Mouse (Mus musculus): ENCODE measurements around the gene 1700020A23Rik. TPM values are rescaled to one million over a fixed set of nuclear protein-coding genes. Genes with fewer than 3 reads are reported as not detected.

The 1700020A23Rik gene
- polyA plus RNA-seq, 1 experiment from 2014 or later, result not detected

GRCm38 (mm10) chr2:130442162-130442561 lies 37.1 kb downstream of the 1700020A23Rik start:
- 85% methylated on average over 10 of the region's 10 CpGs for WGBS
- Histone ChIP-seq H3K36me3 (ENCODE audit: control insufficient read depth, insufficient read depth, low read length) (peaks cover 42% of the 10 kb centered on the region), H3K9me3 (ENCODE audit: control insufficient read depth, low read length) (no peaks in the 10 kb centered on the region)

GRCm38 (mm10) chr2:130448449-130448848 lies 43.4 kb downstream of the 1700020A23Rik start:
- no peak overlapping the region for H3K27ac ChIP-seq (ENCODE audit: low read length)
- H3K4me3 ChIP-seq (ENCODE audit: low read length), result no peak overlapping the region
- H3K9ac ChIP-seq (ENCODE audit: low read length), result no peak overlapping the region
- peaks cover 4% of the 10 kb centered on the region; the same call in 1 of the 2 replicates for H3K36me3 ChIP-seq (ENCODE audit: control insufficient read depth, insufficient read depth, low read length)
- peaks cover 11% of the 10 kb centered on the region; the same call in 1 of the 2 replicates for H3K4me1 ChIP-seq (replicated peaks; ENCODE audit: control insufficient read depth, insufficient read depth, low read length)
- H3K27me3 ChIP-seq (ENCODE audit: control insufficient read depth, insufficient read depth, low read depth, low read length), result peaks cover 6% of the 10 kb centered on the region; the same call in 1 of the 2 replicates
- H3K4me2 ChIP-seq (ENCODE audit: low read depth, low read length), result no peak overlapping the region
- ATAC-seq (ENCODE audit: low read depth), result no peak
- no peaks in the 10 kb centered on the region for H3K9me3 ChIP-seq (ENCODE audit: control insufficient read depth, low read length)

More at GRCm38 (mm10) chr2:130442162-130442561, 37.1 kb downstream of the 1700020A23Rik start:
- no peaks in the 10 kb centered on the region for H3K4me1 ChIP-seq (replicated peaks; ENCODE audit: control insufficient read depth, insufficient read depth, low read length)
- H3K9ac ChIP-seq (ENCODE audit: low read length), result no peak overlapping the region
- H3K27me3 ChIP-seq (ENCODE audit: control insufficient read depth, insufficient read depth, low read depth, low read length), result no peaks in the 10 kb centered on the region
- no peak overlapping the region for H3K4me3 ChIP-seq (ENCODE audit: low read length)
- H3K4me2 ChIP-seq (ENCODE audit: low read depth, low read length), result no peak overlapping the region
- H3K27ac ChIP-seq (ENCODE audit: low read length), result no peak overlapping the region
- ATAC-seq (ENCODE audit: low read depth), result no peak

- Histone ChIP-seq H3K9ac (ENCODE audit: low read length) (peak overlapping the region; percentile 85), H3K36me3 (ENCODE audit: control insufficient read depth, insufficient read depth, low read length) (no peaks in the 10 kb centered on the region), H3K4me1 (replicated peaks; ENCODE audit: control insufficient read depth, insufficient read depth, low read length) (peaks cover 13% of the 10 kb centered on the region; the same call in 1 of the 2 replicates), H3K9me3 (ENCODE audit: control insufficient read depth, low read length) (no peaks in the 10 kb centered on the region), H3K4me3 (ENCODE audit: low read length) (peak overlapping the region; percentile 84), H3K27me3 (ENCODE audit: control insufficient read depth, insufficient read depth, low read depth, low read length) (peaks cover 6% of the 10 kb centered on the region), H3K27ac (ENCODE audit: low read length) (no peak overlapping the region), H3K4me2 (ENCODE audit: low read depth, low read length) (peak overlapping the region; percentile 70)
- ATAC-seq (ENCODE audit: low read depth), result no peak
- 8% methylated on average over 17 of the region's 17 CpGs for whole genome bisulfite sequencing
Observed at GRCm38 (mm10) chr2:130449021-130449793, 44.1 kb downstream of the 1700020A23Rik start.

GRCm38 (mm10) chr2:130449794-130450433 lies 44.9 kb downstream of the 1700020A23Rik start, which contains the start of gene Ptpra:
TSS of gene Ptpra (plus strand) at chr2:130450278.
- Histone ChIP-seq H3K36me3 (ENCODE audit: control insufficient read depth, insufficient read depth, low read length) (no peaks in the 10 kb centered on the region), H3K4me1 (replicated peaks; ENCODE audit: control insufficient read depth, insufficient read depth, low read length) (peaks cover 13% of the 10 kb centered on the region; the same call in 1 of the 2 replicates), H3K9ac (ENCODE audit: low read length) (peak within 1 kb of the TSS; percentile 85), H3K27me3 (ENCODE audit: control insufficient read depth, insufficient read depth, low read depth, low read length) (peaks cover 6% of the 10 kb centered on the region), H3K27ac (ENCODE audit: low read length) (peak within 1 kb of the TSS; percentile 73), H3K4me3 (ENCODE audit: low read length) (peak within 1 kb of the TSS; percentile 84), H3K4me2 (ENCODE audit: low read depth, low read length) (peak within 1 kb of the TSS; percentile 70), H3K9me3 (ENCODE audit: control insufficient read depth, low read length) (no peaks in the 10 kb centered on the region)
- 0% methylated on average over 39 of the region's 50 CpGs for whole genome bisulfite sequencing
- ATAC-seq (ENCODE audit: low read depth), result peak; percentile 98

GRCm38 (mm10) chr2:130450434-130450796 lies 45.4 kb downstream of the 1700020A23Rik start:
- peak; percentile 90 for ATAC-seq (ENCODE audit: low read depth)
- H3K27ac ChIP-seq (ENCODE audit: low read length), result peak overlapping the region; percentile 73

GRCm38 (mm10) chr2:130451086-130451726 lies 46.1 kb downstream of the 1700020A23Rik start:
- Histone ChIP-seq H3K9me3 (ENCODE audit: control insufficient read depth, low read length) (no peaks in the 10 kb centered on the region), H3K4me1 (replicated peaks; ENCODE audit: control insufficient read depth, insufficient read depth, low read length) (peaks cover 15% of the 10 kb centered on the region; the same call in 1 of the 2 replicates), H3K27ac (ENCODE audit: low read length) (no peak overlapping the region), H3K4me2 (ENCODE audit: low read depth, low read length) (peak overlapping the region; percentile 70), H3K27me3 (ENCODE audit: control insufficient read depth, insufficient read depth, low read depth, low read length) (peaks cover 6% of the 10 kb centered on the region), H3K4me3 (ENCODE audit: low read length) (peak overlapping the region; percentile 84), H3K36me3 (ENCODE audit: control insufficient read depth, insufficient read depth, low read length) (no peaks in the 10 kb centered on the region), H3K9ac (ENCODE audit: low read length) (peak overlapping the region; percentile 85)
- 62% methylated on average over 14 of the region's 14 CpGs for WGBS
- no peak for ATAC-seq (ENCODE audit: low read depth)

More at GRCm38 (mm10) chr2:130450434-130450796, 45.4 kb downstream of the 1700020A23Rik start:
- Histone ChIP-seq H3K4me3 (ENCODE audit: low read length) (peak overlapping the region; percentile 84), H3K9ac (ENCODE audit: low read length) (peak overlapping the region; percentile 85), H3K9me3 (ENCODE audit: control insufficient read depth, low read length) (no peaks in the 10 kb centered on the region), H3K36me3 (ENCODE audit: control insufficient read depth, insufficient read depth, low read length) (no peaks in the 10 kb centered on the region), H3K4me2 (ENCODE audit: low read depth, low read length) (peak overlapping the region; percentile 70), H3K4me1 (replicated peaks; ENCODE audit: control insufficient read depth, insufficient read depth, low read length) (peaks cover 13% of the 10 kb centered on the region; the same call in 1 of the 2 replicates), H3K27me3 (ENCODE audit: control insufficient read depth, insufficient read depth, low read depth, low read length) (peaks cover 6% of the 10 kb centered on the region)
- under 1% methylated on average over 35 of the region's 47 CpGs for WGBS

- H3K27ac ChIP-seq (ENCODE audit: low read length), result no peak overlapping the region
- 62% methylated on average over 3 of the region's 3 CpGs for WGBS
- no peaks in the 10 kb centered on the region for H3K9me3 ChIP-seq (ENCODE audit: control insufficient read depth, low read length)
- peaks cover 15% of the 10 kb centered on the region; the same call in 1 of the 2 replicates for H3K4me1 ChIP-seq (replicated peaks; ENCODE audit: control insufficient read depth, insufficient read depth, low read length)
- H3K27me3 ChIP-seq (ENCODE audit: control insufficient read depth, insufficient read depth, low read depth, low read length), result peaks cover 6% of the 10 kb centered on the region
- H3K4me2 ChIP-seq (ENCODE audit: low read depth, low read length), result peak overlapping the region; percentile 70; the same call in 1 of the 2 replicates
- no peaks in the 10 kb centered on the region for H3K36me3 ChIP-seq (ENCODE audit: control insufficient read depth, insufficient read depth, low read length)
- no peak overlapping the region for H3K9ac ChIP-seq (ENCODE audit: low read length)
- ATAC-seq (ENCODE audit: low read depth), result no peak
- no peak overlapping the region for H3K4me3 ChIP-seq (ENCODE audit: low read length)
Observed at GRCm38 (mm10) chr2:130451727-130452090, 46.6 kb downstream of the 1700020A23Rik start.

GRCm38 (mm10) chr2:130452266-130452665 lies 47.2 kb downstream of the 1700020A23Rik start:
- 69% methylated on average over 2 of the region's 2 CpGs for WGBS
- H3K27ac ChIP-seq (ENCODE audit: low read length), result no peak overlapping the region
- H3K4me2 ChIP-seq (ENCODE audit: low read depth, low read length), result no peak overlapping the region
- H3K27me3 ChIP-seq (ENCODE audit: control insufficient read depth, insufficient read depth, low read depth, low read length), result peaks cover 6% of the 10 kb centered on the region
- no peak overlapping the region for H3K9ac ChIP-seq (ENCODE audit: low read length)
- peaks cover 15% of the 10 kb centered on the region; the same call in 1 of the 2 replicates for H3K4me1 ChIP-seq (replicated peaks; ENCODE audit: control insufficient read depth, insufficient read depth, low read length)
- no peaks in the 10 kb centered on the region for H3K9me3 ChIP-seq (ENCODE audit: control insufficient read depth, low read length)
- ATAC-seq (ENCODE audit: low read depth), result no peak
- no peak overlapping the region for H3K4me3 ChIP-seq (ENCODE audit: low read length)
- no peaks in the 10 kb centered on the region for H3K36me3 ChIP-seq (ENCODE audit: control insufficient read depth, insufficient read depth, low read length)

- no peak for ATAC-seq (ENCODE audit: low read depth)
- Histone ChIP-seq H3K9ac (ENCODE audit: low read length) (no peak overlapping the region), H3K9me3 (ENCODE audit: control insufficient read depth, low read length) (no peaks in the 10 kb centered on the region), H3K4me1 (replicated peaks; ENCODE audit: control insufficient read depth, insufficient read depth, low read length) (peaks cover 15% of the 10 kb centered on the region; the same call in 1 of the 2 replicates), H3K27me3 (ENCODE audit: control insufficient read depth, insufficient read depth, low read depth, low read length) (peaks cover 1% of the 10 kb centered on the region), H3K36me3 (ENCODE audit: control insufficient read depth, insufficient read depth, low read length) (no peaks in the 10 kb centered on the region), H3K27ac (ENCODE audit: low read length) (no peak overlapping the region), H3K4me2 (ENCODE audit: low read depth, low read length) (no peak overlapping the region), H3K4me3 (ENCODE audit: low read length) (no peak overlapping the region)
- 58% methylated on average over 6 of the region's 6 CpGs for WGBS
Observed at GRCm38 (mm10) chr2:130453421-130453820, 48.4 kb downstream of the 1700020A23Rik start.

All from lung, embryonic 16.5 days (tissue).